Mouse (Mus musculus): ENCODE data around the gene Parp11.
"Not testable (repeated sequence)": the region's sequence is repeated elsewhere in the genome, so short reads cannot be mapped to it uniquely, and the experiment has no call there.

Gene Parp11

GRCm38 (mm10) chr6:127500119-127500518 lies 53.5 kb downstream of the Parp11 start:
- no peak for DNase-seq

GRCm38 (mm10) chr6:127500806-127501205 lies 54.2 kb downstream of the Parp11 start:
- DNase-seq: no peak

- peak; percentile 76 for DNase-seq
Measured at GRCm38 (mm10) chr6:127502530-127502929, 55.9 kb downstream of the Parp11 start.

- DNase-seq: not testable (repeated sequence)
Measured at GRCm38 (mm10) chr6:127513776-127514175, 67.1 kb downstream of the Parp11 start.

- DNase-seq: no peak
Measured at GRCm38 (mm10) chr6:127521176-127521575, 74.5 kb downstream of the Parp11 start.

GRCm38 (mm10) chr6:127522326-127522725 lies 75.7 kb downstream of the Parp11 start:
- no peak for DNase-seq

GRCm38 (mm10) chr6:127524442-127524841 lies 77.8 kb downstream of the Parp11 start:
- DNase-seq: peak; percentile 85

- no peak for DNase-seq
Measured at GRCm38 (mm10) chr6:127528625-127529024, 82.0 kb downstream of the Parp11 start.

- peak; percentile 91 for DNase-seq
Measured at GRCm38 (mm10) chr6:127529451-127529850, 82.8 kb downstream of the Parp11 start.

GRCm38 (mm10) chr6:127530206-127530605 lies 83.6 kb downstream of the Parp11 start:
- DNase-seq: no peak

GRCm38 (mm10) chr6:127531412-127532205 lies 85.0 kb downstream of the Parp11 start:
- no peak for DNase-seq

GRCm38 (mm10) chr6:127532304-127532703 lies 85.7 kb downstream of the Parp11 start:
- no peak for DNase-seq

- no peak for DNase-seq
Measured at GRCm38 (mm10) chr6:127533766-127534165, 87.1 kb downstream of the Parp11 start.

- DNase-seq: no peak
Measured at GRCm38 (mm10) chr6:127537035-127537434, 90.4 kb downstream of the Parp11 start.

- no peak for DNase-seq
Measured at GRCm38 (mm10) chr6:127538118-127538517, 91.5 kb downstream of the Parp11 start.

- DNase-seq: no peak
Measured at GRCm38 (mm10) chr6:127539226-127539625, 92.6 kb downstream of the Parp11 start.

- peak; percentile 27 for DNase-seq
Measured at GRCm38 (mm10) chr6:127539659-127540058, 93.0 kb downstream of the Parp11 start.

GRCm38 (mm10) chr6:127540517-127540916 lies 93.9 kb downstream of the Parp11 start:
- no peak for DNase-seq

- DNase-seq: peak; percentile 74
Measured at GRCm38 (mm10) chr6:127541617-127542374, 95.2 kb downstream of the Parp11 start.

All from lung, postnatal 10 days (tissue).